Mouse (Mus musculus): ENCODE results near the gene Ptgs2.

Ptgs2 gene

GRCm38 (mm10) chr1:150151411-150151810, 51.6 kb downstream of the Ptgs2 start:
- DNase-seq = no peak

All from thymus, postnatal 14 days (tissue).